Mouse (Mus musculus): Measurements from ENCODE around the gene Frmd6. TPM values are rescaled to one million over a fixed set of nuclear protein-coding genes. Genes with fewer than 3 reads are reported as not detected.

Gene Frmd6
- total RNA-seq, 4 experiments from 2014 or later: 55.0 to 240 (median 120) TPM

DNA sequence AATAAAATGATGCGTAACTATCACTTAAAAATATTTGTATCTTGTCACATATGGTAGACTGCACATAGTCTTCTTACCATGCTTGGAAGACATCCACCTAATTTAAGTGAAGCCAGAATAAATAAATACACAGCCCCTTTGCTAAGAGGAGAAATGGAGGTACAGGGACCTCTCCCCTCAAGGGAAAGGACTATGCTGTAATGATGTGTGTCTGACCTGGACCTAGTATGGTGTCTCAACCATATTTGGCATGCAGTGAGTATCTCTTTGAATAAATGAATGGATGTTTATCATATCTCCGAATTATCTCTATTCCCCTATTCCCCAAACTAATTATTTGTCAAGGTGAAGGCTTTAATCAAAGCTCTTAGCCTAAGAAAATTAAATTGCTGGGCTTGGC, 15.4 kb upstream of the Frmd6 start:
- DNase-seq: no peak

GRCm38 (mm10) chr12:70811772-70812171, 13.5 kb upstream of the Frmd6 start:
- DNase-seq: no peak

- DNase-seq: no peak
These were observed 13.1 kb upstream of the Frmd6 start for GRCm38 (mm10) chr12:70812176-70812575.

DNA sequence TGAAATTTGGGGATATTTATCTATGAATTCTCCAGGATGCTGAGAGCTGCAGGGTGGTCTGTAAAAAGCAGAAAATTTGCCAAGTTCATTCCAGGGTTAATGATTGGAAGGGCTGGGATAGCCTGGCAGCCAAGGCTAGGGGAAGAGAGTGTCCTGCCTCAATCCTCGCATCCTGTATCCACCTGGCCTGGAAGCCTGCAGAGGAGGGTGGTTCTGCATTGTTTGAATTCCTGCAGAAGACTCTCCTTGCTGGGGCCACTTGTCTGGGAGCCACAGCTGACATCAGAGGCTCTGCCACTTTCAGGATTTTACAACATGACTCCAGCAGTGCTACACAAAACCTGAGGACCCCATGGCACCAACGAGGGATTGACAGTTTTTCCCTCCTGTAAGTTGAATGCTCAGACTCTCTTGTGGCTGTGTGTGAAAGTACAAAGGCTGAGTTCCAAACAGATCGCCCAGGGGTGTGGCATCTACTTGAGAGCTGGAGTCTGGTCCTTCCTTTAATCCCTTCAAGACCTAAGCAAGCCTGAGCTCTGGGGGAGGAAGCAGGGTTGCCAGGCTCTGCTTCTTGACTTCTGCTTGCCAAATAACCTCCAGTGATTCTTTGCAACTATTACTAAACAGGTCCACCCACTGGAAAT, 12.4 kb upstream of the Frmd6 start:
- no peak for DNase-seq

GRCm38 (mm10) chr12:70816731-70817130, 8.6 kb upstream of the Frmd6 start:
- DNase-seq: no peak

DNA sequence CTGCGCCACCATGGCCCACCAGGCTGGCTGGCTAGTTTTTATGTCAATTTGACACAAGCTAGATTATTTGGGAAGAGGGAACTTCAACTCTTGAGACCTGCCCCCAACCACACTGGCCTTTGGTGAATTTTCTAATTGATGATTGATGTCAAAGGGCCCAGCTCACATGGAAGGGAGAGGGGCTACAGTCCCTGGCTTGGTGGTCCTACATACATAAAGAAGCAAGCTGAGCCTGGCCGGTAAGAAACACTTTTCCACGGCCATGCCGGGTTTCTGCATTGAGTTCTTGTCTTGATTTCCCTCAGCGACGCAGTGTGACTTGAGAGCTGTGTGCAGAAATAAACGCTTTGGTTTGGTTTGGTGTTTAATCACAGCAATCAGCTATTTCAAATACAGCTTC, 1.3 kb upstream of the Frmd6 start:
- DNase-seq: no peak

DNA sequence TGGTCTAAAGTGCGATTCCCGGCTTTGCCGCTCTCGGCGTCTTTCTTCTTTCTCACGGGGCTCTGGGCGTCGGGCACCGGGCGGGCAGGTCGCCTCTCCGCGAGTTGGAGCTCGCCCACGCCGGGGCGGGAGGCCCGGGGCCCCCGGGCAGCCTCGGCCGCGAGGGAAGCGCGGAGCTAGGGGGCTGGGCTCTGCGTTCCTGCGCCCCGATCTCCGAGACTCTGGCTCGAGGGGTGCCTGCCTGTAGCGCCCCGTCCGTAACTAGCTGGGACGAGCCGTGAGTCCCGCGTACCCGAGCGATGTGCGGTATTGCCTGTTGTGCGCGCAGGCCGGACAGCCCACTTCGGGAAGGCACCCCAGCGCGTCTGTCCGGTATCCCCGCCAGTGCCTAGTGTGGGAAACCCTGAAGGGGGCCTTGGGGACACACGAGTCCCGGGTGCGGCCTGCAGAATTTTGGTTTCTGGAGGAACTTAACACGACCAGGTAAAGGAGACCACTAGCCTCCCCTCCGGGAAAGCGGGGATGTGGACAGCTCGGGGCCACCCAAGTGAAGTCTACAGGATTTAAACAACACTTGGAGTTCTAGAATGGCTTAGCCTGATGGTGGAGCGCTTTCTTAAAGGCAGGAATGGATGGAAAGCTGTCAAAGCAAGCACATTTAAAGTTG, 470 bp downstream of the Frmd6 start:
- DNase-seq: peak; percentile 57

DNA sequence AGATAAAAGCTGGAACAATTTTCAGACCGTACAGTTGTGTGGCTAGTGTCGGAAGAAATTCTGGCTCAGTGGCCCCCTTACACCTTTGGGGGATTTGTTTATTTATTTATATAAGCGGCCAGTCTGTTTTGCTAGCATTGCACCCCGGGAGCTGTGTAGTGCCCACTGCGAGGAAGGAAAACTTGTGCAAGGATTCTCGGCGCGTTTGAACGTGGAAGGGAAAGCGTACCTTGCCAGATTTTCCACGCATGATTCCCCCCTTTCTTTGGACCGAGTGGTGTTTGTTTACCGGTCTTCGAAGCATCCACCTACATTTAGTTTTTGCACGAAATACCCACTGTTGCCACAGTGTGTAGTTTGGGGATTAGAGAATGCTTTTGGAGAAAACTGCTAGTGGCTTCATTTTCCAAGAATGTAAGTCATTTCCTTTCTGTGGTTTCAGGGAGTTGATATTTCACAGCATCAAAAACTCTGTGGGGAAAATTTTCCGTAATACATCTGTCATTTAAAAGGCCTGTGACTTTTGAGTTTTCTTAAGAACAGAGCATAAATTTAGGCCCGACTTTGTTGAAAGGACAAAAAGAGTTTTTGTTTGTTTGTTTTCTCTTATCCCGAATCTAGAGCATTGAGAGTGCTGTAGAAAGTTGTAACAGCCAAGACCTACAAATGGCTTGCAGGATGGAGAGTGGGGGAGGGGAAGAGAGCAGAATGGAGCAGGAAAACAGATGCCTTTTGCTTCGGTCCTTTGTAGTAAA, 1.2 kb downstream of the Frmd6 start:
- no peak for DNase-seq

GRCm38 (mm10) chr12:70827187-70827900, 2.0 kb downstream of the Frmd6 start:
- no peak for DNase-seq

DNA sequence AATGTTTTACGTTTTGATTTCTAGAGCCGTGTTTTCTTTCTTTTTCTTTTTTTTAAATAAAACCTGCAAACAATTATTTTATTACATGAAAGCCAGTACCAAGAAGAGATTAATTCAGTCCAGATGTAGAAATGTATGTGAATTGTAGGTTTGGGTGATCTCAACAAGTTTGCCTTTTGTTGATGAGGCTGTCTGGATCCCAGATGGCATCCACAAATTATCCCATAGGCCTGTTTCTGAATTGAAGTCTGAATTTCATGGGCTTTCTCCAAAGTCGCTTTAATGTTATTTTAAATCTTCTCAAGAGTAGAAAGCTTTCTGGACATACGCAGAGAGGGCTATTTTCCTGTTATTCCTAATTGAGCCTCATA, 2.6 kb downstream of the Frmd6 start:
- DNase-seq: no peak

- DNase-seq: no peak
These were observed 5.8 kb downstream of the Frmd6 start for GRCm38 (mm10) chr12:70830982-70831566.

- DNase-seq: no peak
These were observed 7.1 kb downstream of the Frmd6 start for GRCm38 (mm10) chr12:70832216-70832998.

GRCm38 (mm10) chr12:70833050-70833449, 7.7 kb downstream of the Frmd6 start:
- DNase-seq: no peak

DNA sequence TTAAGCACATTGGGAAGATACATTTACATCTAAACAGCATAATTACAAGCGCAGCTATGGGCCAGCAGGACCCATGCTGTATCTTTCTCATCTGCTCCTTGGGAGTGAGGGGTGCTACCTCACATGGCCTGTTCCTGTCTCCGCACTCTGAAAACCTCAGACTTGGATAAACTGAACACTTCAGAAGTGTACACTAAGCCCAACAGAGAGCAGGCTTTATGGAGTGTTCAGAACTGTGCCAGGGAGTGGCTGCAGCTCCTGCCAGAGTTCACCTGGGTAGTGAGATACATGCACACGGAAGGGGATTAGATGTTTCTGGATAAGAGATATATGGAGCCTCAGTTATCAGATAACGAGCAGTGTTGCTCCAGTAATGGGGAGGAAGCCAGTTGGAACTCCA, 8.7 kb downstream of the Frmd6 start:
- DNase-seq: no peak

- no peak for DNase-seq
These were observed 9.7 kb downstream of the Frmd6 start for GRCm38 (mm10) chr12:70835004-70835403.

DNA sequence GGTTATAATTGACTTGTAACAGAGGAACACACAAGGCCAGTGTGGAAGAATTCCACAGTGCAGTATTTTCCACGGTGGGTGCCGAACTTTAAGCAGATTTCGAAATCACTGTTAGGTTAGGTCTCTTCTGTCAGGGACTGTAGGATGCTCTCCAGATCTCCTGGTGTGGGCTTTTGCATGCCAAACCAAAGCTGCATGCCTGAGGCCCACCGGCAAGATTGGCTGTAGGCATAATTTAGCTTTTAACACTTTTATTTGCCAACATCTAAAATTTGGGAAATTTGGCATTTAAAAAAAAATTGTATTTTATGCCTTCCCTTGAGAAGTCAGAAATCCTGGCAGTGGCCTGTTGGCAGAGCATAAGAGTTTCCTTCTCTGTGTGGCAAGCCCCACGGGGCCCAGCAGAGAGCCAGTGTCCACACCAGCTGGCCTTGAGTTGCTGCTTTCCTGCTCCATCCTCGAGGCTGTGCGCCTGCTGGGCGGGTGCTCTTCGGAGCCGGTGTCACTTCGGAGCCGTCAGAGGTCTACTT, 12.5 kb downstream of the Frmd6 start:
- DNase-seq: peak; percentile 31

- no peak for DNase-seq
These were observed 20.1 kb downstream of the Frmd6 start for GRCm38 (mm10) chr12:70845371-70845770.

DNA sequence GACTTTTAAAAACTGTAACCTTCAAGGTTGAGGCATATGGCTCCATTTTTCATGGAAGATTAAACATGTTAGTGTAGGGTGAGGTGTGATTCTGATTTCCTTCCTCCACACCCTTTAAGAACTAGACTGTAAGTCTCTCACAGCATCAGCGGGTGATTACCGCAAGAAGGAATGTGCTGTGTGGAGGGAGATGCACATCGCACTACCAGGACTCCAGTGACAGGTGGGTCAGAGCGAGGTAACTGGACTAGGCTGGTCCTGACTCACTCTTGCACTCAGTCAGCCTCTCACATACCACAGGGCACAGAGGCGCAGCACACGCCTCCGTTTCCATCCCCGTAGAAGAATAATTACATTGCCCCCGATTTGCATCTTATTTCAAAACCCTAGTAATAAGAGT, 23.7 kb downstream of the Frmd6 start:
- no peak for DNase-seq

GRCm38 (mm10) chr12:70849517-70850291, 24.4 kb downstream of the Frmd6 start:
- DNase-seq: no peak

GRCm38 (mm10) chr12:70851342-70851960, 26.1 kb downstream of the Frmd6 start:
- DNase-seq: no peak

Measured in adrenal gland, adult 8-10 months (tissue).